Mouse (Mus musculus) liver, embryonic 16.5 days (tissue): Measurements from ENCODE around the gene Lcn4. TPM values are rescaled to one million over a fixed set of nuclear protein-coding genes. Genes with fewer than 3 reads are reported as not detected.
A peak's percentile ranks its signal among the peaks of the same experiment; 100 is the strongest.

Source experiments
- ATAC-seq: fragments of 200-750 bp; cut with Nextera tagmentation; 2 replicates; pipeline ENCODE4 v1.8.0; 2017; ENCODE audit warnings: low read depth, mild to moderate bottlenecking, moderate number of reproducible peaks, moderate library complexity
- H3K27ac ChIP-seq: fragments of 300-500 bp; sonication (generic); 2 replicates; pipeline ENCODE4 v1.5.1; 2014; ENCODE audit warnings: mild to moderate bottlenecking, low read length
- H3K27me3 ChIP-seq: fragments of 300-500 bp; sonication (generic); 2 replicates; pipeline ENCODE4 v1.6.1; 2014; ENCODE audit warnings: low read depth, low read length, mixed read lengths; ENCODE audit not compliant: control insufficient read depth, insufficient read depth
- H3K36me3 ChIP-seq: fragments of 300-500 bp; sonication (generic); 2 replicates; pipeline ENCODE4 v1.6.1; 2014; ENCODE audit warnings: mild to moderate bottlenecking; ENCODE audit not compliant: control insufficient read depth, insufficient read depth
- H3K4me1 ChIP-seq: fragments of 300-500 bp; sonication (generic); 2 replicates; pipeline ENCODE4 v1.6.1; 2014; ENCODE audit warnings: low read depth, low read length, mixed read lengths; ENCODE audit not compliant: control insufficient read depth
- H3K4me2 ChIP-seq: fragments of 300-500 bp; sonication (generic); 2 replicates; pipeline ENCODE4 v1.6.1; 2014; ENCODE audit warnings: low read depth, low read length, mixed read lengths
- H3K4me3 ChIP-seq: fragments of 300-500 bp; sonication (generic); 2 replicates; pipeline ENCODE4 v1.5.1; 2014; ENCODE audit warnings: low read depth, mild to moderate bottlenecking, low read length
- H3K9ac ChIP-seq: fragments of 300-500 bp; sonication (generic); 2 replicates; pipeline ENCODE4 v1.6.1; 2014; ENCODE audit warnings: low read depth, low read length
- H3K9me3 ChIP-seq: fragments of 300-500 bp; sonication (generic); replicated peaks from 2 replicates; pipeline ENCODE4 v1.6.1; 2016; ENCODE audit warnings: low read length; ENCODE audit not compliant: control insufficient read depth
- WGBS: fragments of 180-500 bp; shearing (Covaris S2); extraction: QIAGEN DNeasy Blood & Tissue Kit; methylation state at CpG from one replicate; pipeline ENCODE4 v1.1.7; 2014; ENCODE audit not compliant: insufficient replicate concordance; 5-methylcytosine and 5-hydroxymethylcytosine counted together
- polyA plus RNA-seq: library from polyadenylated mRNA; unstranded; fragments of >200 nt; fragmentation: Nextera tagmentation; extraction: Ambion mirVana; gene quantifications from 2 replicates; pipeline ENCODE4 v1.2.1, GENCODE M21; 2015

Lcn4 gene
- polyA plus RNA-seq, 1 experiment from 2014 or later: not detected

- Histone ChIP-seq H3K27me3 (no peaks in the 10 kb centered on the region), H3K27ac (no peak overlapping the region), H3K9ac (no peak overlapping the region), H3K9me3 (no peaks in the 10 kb centered on the region), H3K4me1 (no peaks in the 10 kb centered on the region), H3K4me2 (no peak overlapping the region), H3K4me3 (no peak overlapping the region), H3K36me3 (no peaks in the 10 kb centered on the region)
- 41% methylated on average over 1 of the region's 1 CpGs for WGBS
- no peak for ATAC-seq
Observed at GRCm38 (mm10) chr2:26654687-26655086, 16.4 kb downstream of the Lcn4 start.

GRCm38 (mm10) chr2:26646643-26647293, 24.3 kb downstream of the Lcn4 start:
- Histone ChIP-seq H3K9me3 (no peaks in the 10 kb centered on the region), H3K36me3 (no peaks in the 10 kb centered on the region), H3K27me3 (no peaks in the 10 kb centered on the region), H3K4me3 (no peak overlapping the region), H3K4me2 (no peak overlapping the region), H3K4me1 (no peaks in the 10 kb centered on the region), H3K9ac (no peak overlapping the region), H3K27ac (no peak overlapping the region)
- 16% methylated on average over 3 of the region's 3 CpGs for WGBS
- ATAC-seq: peak; percentile 87

- Histone ChIP-seq H3K36me3 (no peaks in the 10 kb centered on the region), H3K9me3 (no peaks in the 10 kb centered on the region), H3K4me2 (no peak overlapping the region), H3K27me3 (no peaks in the 10 kb centered on the region), H3K4me3 (no peak overlapping the region), H3K27ac (no peak overlapping the region), H3K9ac (no peak overlapping the region), H3K4me1 (peaks cover 10% of the 10 kb centered on the region)
- WGBS: 50% methylated on average over 2 of the region's 2 CpGs
- ATAC-seq: no peak
Observed at GRCm38 (mm10) chr2:26643942-26644341, 27.1 kb downstream of the Lcn4 start.

- no peaks in the 10 kb centered on the region for H3K9me3 ChIP-seq
- peaks cover 9% of the 10 kb centered on the region for H3K36me3 ChIP-seq
- no peak overlapping the region for H3K4me3 ChIP-seq
- peaks cover 19% of the 10 kb centered on the region for H3K4me1 ChIP-seq
- ATAC-seq: no peak
- WGBS: 24% methylated on average over 7 of the region's 7 CpGs
- H3K27me3 ChIP-seq: no peaks in the 10 kb centered on the region
- no peak overlapping the region for H3K27ac ChIP-seq
- no peak overlapping the region for H3K4me2 ChIP-seq
- H3K9ac ChIP-seq: no peak overlapping the region
Observed at GRCm38 (mm10) chr2:26641006-26641647, 30.0 kb downstream of the Lcn4 start.

GRCm38 (mm10) chr2:26639838-26640830, 30.9 kb downstream of the Lcn4 start:
- Histone ChIP-seq H3K4me3 (peak overlapping the region; percentile 82), H3K4me2 (peak overlapping the region; percentile 70), H3K27me3 (no peaks in the 10 kb centered on the region), H3K9me3 (no peaks in the 10 kb centered on the region), H3K27ac (peak overlapping the region; percentile 51; the same call in 1 of the 2 replicates), H3K9ac (peak overlapping the region; percentile 77), H3K4me1 (peaks cover 19% of the 10 kb centered on the region), H3K36me3 (peaks cover 13% of the 10 kb centered on the region)
- peak; percentile 76 for ATAC-seq
- WGBS: 4% methylated on average over 49 of the region's 49 CpGs

GRCm38 (mm10) chr2:26639083-26639482, 32.0 kb downstream of the Lcn4 start:
- peaks cover 19% of the 10 kb centered on the region for H3K4me1 ChIP-seq
- H3K27me3 ChIP-seq: no peaks in the 10 kb centered on the region
- peak; percentile 59 for ATAC-seq
- peak overlapping the region; percentile 19; the same call in 1 of the 2 replicates for H3K27ac ChIP-seq
- no peaks in the 10 kb centered on the region for H3K9me3 ChIP-seq
- H3K4me2 ChIP-seq: peak overlapping the region; percentile 70
- WGBS: 2% methylated on average over 8 of the region's 8 CpGs
- H3K9ac ChIP-seq: peak overlapping the region; percentile 77
- peak overlapping the region; percentile 82 for H3K4me3 ChIP-seq
- peaks cover 13% of the 10 kb centered on the region for H3K36me3 ChIP-seq

GRCm38 (mm10) chr2:26638572-26638971, 32.5 kb downstream of the Lcn4 start:
- Histone ChIP-seq H3K9ac (peak overlapping the region; percentile 77), H3K36me3 (peaks cover 13% of the 10 kb centered on the region), H3K4me3 (peak overlapping the region; percentile 82), H3K27ac (no peak overlapping the region), H3K9me3 (no peaks in the 10 kb centered on the region), H3K4me2 (peak overlapping the region; percentile 70), H3K4me1 (peaks cover 19% of the 10 kb centered on the region), H3K27me3 (no peaks in the 10 kb centered on the region)
- WGBS: 32% methylated on average over 5 of the region's 5 CpGs
- ATAC-seq: no peak

GRCm38 (mm10) chr2:26638039-26638438, 33.0 kb downstream of the Lcn4 start:
- H3K4me1 ChIP-seq: peaks cover 19% of the 10 kb centered on the region
- H3K27ac ChIP-seq: no peak overlapping the region
- H3K36me3 ChIP-seq: peaks cover 13% of the 10 kb centered on the region
- no peak for ATAC-seq
- peak overlapping the region; percentile 70 for H3K4me2 ChIP-seq
- no peaks in the 10 kb centered on the region for H3K27me3 ChIP-seq
- H3K9ac ChIP-seq: no peak overlapping the region
- no peaks in the 10 kb centered on the region for H3K9me3 ChIP-seq
- peak overlapping the region; percentile 3; the same call in 1 of the 2 replicates for H3K4me3 ChIP-seq
- WGBS: 45% methylated on average over 5 of the region's 5 CpGs
